In genomic region chr1:74773136-74773535, GRCm38 (mm10) we compare ENCODE assay signal across 8 mouse cellular contexts. TPM values are rescaled to one million over a fixed set of nuclear protein-coding genes. Genes with fewer than 3 reads are reported as not detected.
DNase-seq lines count a peak whose midpoint lies in the region; ATAC-seq and TF ChIP-seq lines count a peak whose summit lies in the region.

No protein-coding gene starts in this region.

- no peaks in the 10 kb centered on the region for H3K9me3 ChIP-seq in intestine, embryonic 16.5 days (ENCODE audit: control insufficient read depth, low read length)
- no peaks in the 10 kb centered on the region for H3K9me3 ChIP-seq in liver, embryonic 14.5 days (ENCODE audit: control insufficient read depth, low read length)

- H3K36me3 ChIP-seq in intestine, embryonic 16.5 days (ENCODE audit: control insufficient read depth, insufficient read depth, low read length) = no peaks in the 10 kb centered on the region
- H3K36me3 ChIP-seq in liver, embryonic 14.5 days (replicated peaks; ENCODE audit: control insufficient read depth, insufficient read depth, low read depth) = no peaks in the 10 kb centered on the region

- no peak for TF ChIP-seq EP300 in liver, embryonic 14.5 days (IDR thresholded peaks at IDR 0.05; ENCODE audit: low read depth)

- DNase-seq in 3134 (ENCODE audit: extremely low read depth, insufficient read length, low spot score) = peak; percentile 90
- peak; percentile 79 for DNase-seq in NIH3T3 (ENCODE audit: low read depth)
- DNase-seq in embryo, embryonic 10.5 days (ENCODE audit: low spot score) = peak; percentile 92
- DNase-seq in heart, adult 11 months = peak; percentile 99
- peak; percentile 44 to 50 (median 47) for DNase-seq in liver, embryonic 14.5 days (ENCODE audit: low read depth in 3 of 3, low spot score in 3 of 3)
- peak; percentile 25 to 55 for DNase-seq in natural killer cell, adult 2 months (ENCODE audit: low spot score in 2 of 2)
- peak; percentile 42 to 49 for DNase-seq in thymus, adult 18-20 months

- H3K27ac ChIP-seq in intestine, embryonic 16.5 days (ENCODE audit: low read length) = no peak overlapping the region
- H3K27ac ChIP-seq in liver, embryonic 14.5 days = no peak overlapping the region

- no peak overlapping the region for H3K9ac ChIP-seq in intestine, embryonic 16.5 days (ENCODE audit: low read depth, low read length)
- H3K9ac ChIP-seq in liver, embryonic 14.5 days (replicated peaks) = no peak overlapping the region

- TF ChIP-seq CTCF in liver, embryonic 14.5 days (IDR thresholded peaks at IDR 0.05; ENCODE audit: low read depth) = no peak

- WGBS in intestine, embryonic 16.5 days = under 1% methylated on average over 15 of the region's 15 CpGs
- WGBS in liver, embryonic 14.5 days (ENCODE audit: insufficient replicate concordance) = under 1% methylated on average over 15 of the region's 15 CpGs

- H3K27me3 ChIP-seq in intestine, embryonic 16.5 days (replicated peaks; ENCODE audit: control insufficient read depth, insufficient read depth, low read length) = peaks cover 60% of the 10 kb centered on the region
- H3K27me3 ChIP-seq in liver, embryonic 14.5 days (ENCODE audit: control insufficient read depth, insufficient read depth, low read length) = peaks cover 67% of the 10 kb centered on the region

- H3K4me2 ChIP-seq in intestine, embryonic 16.5 days (ENCODE audit: low read depth, low read length) = peak overlapping the region; percentile 94
- no peak overlapping the region for H3K4me2 ChIP-seq in liver, embryonic 14.5 days (ENCODE audit: low read depth)

- peaks cover 21% of the 10 kb centered on the region; the same call in 1 of the 2 replicates for H3K4me1 ChIP-seq in intestine, embryonic 16.5 days (ENCODE audit: control insufficient read depth, insufficient read depth, low read length)
- no peaks in the 10 kb centered on the region; a peak in 1 of 4 replicates for H3K4me1 ChIP-seq in liver, embryonic 14.5 days (replicated peaks; ENCODE audit: control insufficient read depth in 2 of 2, insufficient read depth in 2 of 2, low read length in 1 of 2)

- ATAC-seq in intestine, embryonic 16.5 days = peak; percentile 92
- ATAC-seq in liver, embryonic 14.5 days (ENCODE audit: insufficient read depth) = peak; percentile 55

- peak overlapping the region; percentile 20 for H3K4me3 ChIP-seq in intestine, embryonic 16.5 days (ENCODE audit: low read length)
- no peak overlapping the region for H3K4me3 ChIP-seq in liver, embryonic 14.5 days (ENCODE audit: insufficient read depth in 1 of 2, low read depth in 2 of 2, low read length in 2 of 2)

RNA-seq across cellular contexts. Expression of gene Wnt6, which starts 1.4 kb away (rescaled TPM):
- 0.22 and 0.49 TPM in 2 replicates for polyA plus RNA-seq in intestine, embryonic 16.5 days (2015; fragmentation: Nextera tagmentation; extraction: Ambion mirVana)
- polyA plus RNA-seq in liver, embryonic 14.5 days (2012; rRNA removed) = 0.04 and 0.10 TPM in 2 replicates
- 0.06 TPM in 1 of 2 replicates, not detected in the other for polyA plus RNA-seq in liver, embryonic 14.5 days (2014; fragmentation: Nextera tagmentation; extraction: Ambion mirVana)

RNA-seq across cellular contexts. Expression of gene Wnt10a, which starts 18.2 kb away (rescaled TPM):
- polyA plus RNA-seq in intestine, embryonic 16.5 days (2015; fragmentation: Nextera tagmentation; extraction: Ambion mirVana) = 0.05 and 0.09 TPM in 2 replicates
- polyA plus RNA-seq in liver, embryonic 14.5 days (2012; rRNA removed) = not detected in 2 replicates
- polyA plus RNA-seq in liver, embryonic 14.5 days (2014; fragmentation: Nextera tagmentation; extraction: Ambion mirVana) = not detected in 2 replicates

RNA-seq across cellular contexts. Expression of gene Prkag3, which starts 24.1 kb away (rescaled TPM):
- polyA plus RNA-seq in intestine, embryonic 16.5 days (2015; fragmentation: Nextera tagmentation; extraction: Ambion mirVana) = 0.15 and 0.17 TPM in 2 replicates
- not detected in 2 replicates for polyA plus RNA-seq in liver, embryonic 14.5 days (2012; rRNA removed)
- polyA plus RNA-seq in liver, embryonic 14.5 days (2014; fragmentation: Nextera tagmentation; extraction: Ambion mirVana) = not detected in 2 replicates

RNA-seq across cellular contexts. Expression of gene Cyp27a1, which starts 59.8 kb away (rescaled TPM):
- 7.6 and 8.0 TPM in 2 replicates for polyA plus RNA-seq in intestine, embryonic 16.5 days (2015; fragmentation: Nextera tagmentation; extraction: Ambion mirVana)
- polyA plus RNA-seq in liver, embryonic 14.5 days (2012; rRNA removed) = 2.5 and 3.3 TPM in 2 replicates
- 3.4 and 5.0 TPM in 2 replicates for polyA plus RNA-seq in liver, embryonic 14.5 days (2014; fragmentation: Nextera tagmentation; extraction: Ambion mirVana)

Comparison
In these comparisons a context has a peak if more than half of its experiments do, and no peak if none do; other contexts are left out.
1. DNase-seq: peak in every context shown above with its lines; median percentile 99 in heart, adult 11 months; 92 in embryo, embryonic 10.5 days; 90 in 3134; 79 in NIH3T3; 47 in liver, embryonic 14.5 days; 46 in thymus, adult 18-20 months; 40 in natural killer cell, adult 2 months.